Comparison of ENCODE assay signal across 8 mouse cellular contexts in genomic region chr4:149075871-149076575, GRCm38 (mm10). TPM values are rescaled to one million over a fixed set of nuclear protein-coding genes. Genes with fewer than 3 reads are reported as not detected.
A peak's percentile ranks its signal among the peaks of the same experiment; 100 is the strongest.
DNase-seq lines count a peak whose midpoint lies in the region; ATAC-seq and TF ChIP-seq lines count a peak whose summit lies in the region.

No protein-coding gene starts in this region.

- no peak overlapping the region for H3K9ac ChIP-seq in forebrain, postnatal 0 days

- H3K36me3 ChIP-seq in E14TG2a.4 (ENCODE audit: insufficient read depth, low read length) = peaks cover 35% of the 10 kb centered on the region
- peaks cover 6% of the 10 kb centered on the region for H3K36me3 ChIP-seq in forebrain, postnatal 0 days (ENCODE audit: insufficient read depth)

- WGBS in forebrain, postnatal 0 days = 21% methylated on average over 10 of the region's 10 CpGs
- WGBS in lung, adult 2 months = 13% methylated on average over 10 of the region's 10 CpGs

- no peaks in the 10 kb centered on the region for H3K27me3 ChIP-seq in E14TG2a.4 (ENCODE audit: insufficient read depth, low read length)
- no peaks in the 10 kb centered on the region for H3K27me3 ChIP-seq in forebrain, postnatal 0 days (ENCODE audit: insufficient read depth, low read length)

- no peaks in the 10 kb centered on the region for H3K9me3 ChIP-seq in E14TG2a.4 (ENCODE audit: low read length)
- H3K9me3 ChIP-seq in forebrain, postnatal 0 days (ENCODE audit: low read length) = no peaks in the 10 kb centered on the region

- TF ChIP-seq POLR2A in lung, adult 2 months (IDR thresholded peaks at IDR 0.05; ENCODE audit: borderline replicate concordance, extremely low read depth, low read depth, low read length) = no peak

- no peak overlapping the region for H3K4me2 ChIP-seq in forebrain, postnatal 0 days (ENCODE audit: low read depth)

- DNase-seq in cerebellum, adult 11 months = peak; percentile 42
- DNase-seq in forebrain, postnatal 0 days = peak; percentile 89
- DNase-seq in heart, postnatal 4 days = peak; percentile 79
- DNase-seq in layer of hippocampus, adult 2 months (ENCODE audit: low spot score in 2 of 2) = peak; percentile 72 to 73
- DNase-seq in lung, adult 2 months = peak; percentile 72
- peak; percentile 28 for DNase-seq in testis, postnatal 14 days (ENCODE audit: low spot score)

- peaks cover 78% of the 10 kb centered on the region for H3K4me1 ChIP-seq in E14TG2a.4 (replicated peaks; ENCODE audit: low read depth, low read length)
- H3K4me1 ChIP-seq in forebrain, postnatal 0 days (ENCODE audit: insufficient read depth) = 0 out of 2 replicates have a peak, but pooled peaks cover 6% of the 10 kb centered on the region
- H3K4me1 ChIP-seq in lung, adult 2 months (ENCODE audit: control insufficient read depth, insufficient read depth, low read length) = peaks cover 5% of the 10 kb centered on the region; the same call in 1 of the 2 replicates

- H3K4me3 ChIP-seq in E14TG2a.4 (replicated peaks; ENCODE audit: low read length) = no peak overlapping the region
- H3K4me3 ChIP-seq in forebrain, postnatal 0 days (ENCODE audit: low read depth, low read length) = no peak overlapping the region
- no peak overlapping the region for H3K4me3 ChIP-seq in layer of hippocampus, adult 2 months
- H3K4me3 ChIP-seq in lung, adult 2 months (replicated peaks; ENCODE audit: extremely low read depth, low read depth, low read length) = no peak overlapping the region

- H3K27ac ChIP-seq in forebrain, postnatal 0 days (ENCODE audit: low read depth, low read length) = no peak overlapping the region
- H3K27ac ChIP-seq in layer of hippocampus, adult 2 months = no peak overlapping the region

- peak; percentile 49 for TF ChIP-seq CTCF in E14TG2a.4 (conservative IDR thresholded peaks at IDR 0.05; ENCODE audit: low read length)
- peak; percentile 76 for TF ChIP-seq CTCF in forebrain, postnatal 0 days (IDR thresholded peaks at IDR 0.05; ENCODE audit: low read depth)
- TF ChIP-seq CTCF in layer of hippocampus, adult 2 months (conservative IDR thresholded peaks at IDR 0.05) = peak; percentile 81
- TF ChIP-seq CTCF in lung, adult 2 months (IDR thresholded peaks at IDR 0.05; ENCODE audit: insufficient read depth, low read length) = peak; percentile 68

- ATAC-seq in forebrain, postnatal 0 days = peak; percentile 88
- ATAC-seq in neutrophil, adult 5-6 weeks (ENCODE audit: extremely low read depth, insufficient number of reproducible peaks, low FRiP score, poor library complexity, severe bottlenecking) = peak; percentile 77

RNA-seq across cellular contexts. Expression of gene Pex14, which starts 23.7 kb away (rescaled TPM):
- total RNA-seq in forebrain, postnatal 0 days (2014; rRNA removed) = 61.3 and 66.5 TPM in 2 replicates
- polyA plus RNA-seq in forebrain, postnatal 0 days (2015; fragmentation: Nextera tagmentation; extraction: Ambion mirVana) = 64.8 and 66.6 TPM in 2 replicates
- total RNA-seq in heart, postnatal 4 days (2021) = 10 to 100 TPM; 26.5 to 30.2 TPM
- 10 to 100 TPM; 47.8 to 48.5 TPM for total RNA-seq in layer of hippocampus, adult 2 months (2021)
- polyA plus RNA-seq in lung, adult 2 months (2012; rRNA removed) = 36.3 and 39.2 TPM in 2 replicates
- total RNA-seq in neutrophil, adult 5-6 weeks (2017) = 17.6 and 24.8 TPM in 2 replicates

RNA-seq across cellular contexts. Expression of gene Dffa, which starts 27.9 kb away (rescaled TPM):
- 18.0 and 20.2 TPM in 2 replicates for total RNA-seq in forebrain, postnatal 0 days (2014; rRNA removed)
- 22.3 and 24.3 TPM in 2 replicates for polyA plus RNA-seq in forebrain, postnatal 0 days (2015; fragmentation: Nextera tagmentation; extraction: Ambion mirVana)
- total RNA-seq in heart, postnatal 4 days (2021) = 10 to 100 TPM; 30.5 to 33.9 TPM
- total RNA-seq in layer of hippocampus, adult 2 months (2021) = 10 to 100 TPM; 47.8 to 54.2 TPM
- polyA plus RNA-seq in lung, adult 2 months (2012; rRNA removed) = 15.2 and 19.4 TPM in 2 replicates
- total RNA-seq in neutrophil, adult 5-6 weeks (2017) = 19.2 and 24.7 TPM in 2 replicates

RNA-seq across cellular contexts. Expression of gene Cort, which starts 50.5 kb away (rescaled TPM):
- total RNA-seq in forebrain, postnatal 0 days (2014; rRNA removed) = 4.5 and 7.5 TPM in 2 replicates
- 7.8 and 10.9 TPM in 2 replicates for polyA plus RNA-seq in forebrain, postnatal 0 days (2015; fragmentation: Nextera tagmentation; extraction: Ambion mirVana)
- total RNA-seq in heart, postnatal 4 days (2021) = 1 to 10 TPM in 1 of 2 experiments, under 1 TPM in 1; 0.71 to 1.2 TPM
- 10 to 100 TPM; 11.0 to 14.7 TPM for total RNA-seq in layer of hippocampus, adult 2 months (2021)
- polyA plus RNA-seq in lung, adult 2 months (2012; rRNA removed) = not detected in 2 replicates
- total RNA-seq in neutrophil, adult 5-6 weeks (2017) = not detected in 2 replicates

Comparison
In these comparisons a context has a peak if more than half of its experiments do, and no peak if none do; other contexts are left out.
1. DNase-seq: peak in every context shown above with its lines; median percentile 89 in forebrain, postnatal 0 days; 79 in heart, postnatal 4 days; 72 in layer of hippocampus, adult 2 months; 72 in lung, adult 2 months; 42 in cerebellum, adult 11 months; 28 in testis, postnatal 14 days.